Mouse (Mus musculus): ENCODE measurements around the gene Edn2. TPM values are rescaled to one million over a fixed set of nuclear protein-coding genes. Genes with fewer than 3 reads are reported as not detected.
A peak's percentile ranks its signal among the peaks of the same experiment; 100 is the strongest.

Edn2 gene
- polyA plus RNA-seq, 1 experiment from 2014 or later = 0.73 TPM

- no peak for DNase-seq (ENCODE audit: low spot score)
Observed at GRCm38 (mm10) chr4:120200551-120201266, 39.7 kb downstream of the Edn2 start.

DNA sequence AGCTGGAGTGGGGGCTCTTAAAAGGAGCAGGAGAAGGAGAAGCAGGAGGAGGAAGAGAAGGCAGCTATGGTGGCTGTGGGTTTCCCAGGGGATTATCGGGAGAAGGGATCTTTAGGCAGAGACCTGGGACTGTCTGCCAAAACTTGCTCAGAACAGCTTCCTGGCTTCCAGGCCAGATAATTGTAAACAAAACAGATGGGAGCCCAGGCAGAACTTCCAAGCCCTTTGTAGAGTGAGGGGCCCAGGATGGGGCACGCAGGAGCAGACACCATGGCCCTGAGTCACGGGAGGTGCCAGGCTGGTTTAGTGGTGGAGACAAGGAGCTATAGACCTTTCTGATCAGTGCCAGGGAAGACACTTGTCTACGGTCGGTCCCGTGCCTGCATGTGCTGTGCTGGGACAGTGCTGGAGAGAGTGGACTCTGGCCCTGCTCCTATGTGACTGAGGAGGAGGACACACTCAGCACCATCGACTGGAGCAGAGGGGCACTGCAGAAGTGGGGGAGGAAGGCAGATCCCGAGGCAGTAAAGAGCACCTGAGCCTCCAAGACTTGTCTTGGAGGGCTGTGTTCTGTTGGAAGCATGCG, 43.4 kb downstream of the Edn2 start:
- no peak for DNase-seq (ENCODE audit: low spot score)

DNA sequence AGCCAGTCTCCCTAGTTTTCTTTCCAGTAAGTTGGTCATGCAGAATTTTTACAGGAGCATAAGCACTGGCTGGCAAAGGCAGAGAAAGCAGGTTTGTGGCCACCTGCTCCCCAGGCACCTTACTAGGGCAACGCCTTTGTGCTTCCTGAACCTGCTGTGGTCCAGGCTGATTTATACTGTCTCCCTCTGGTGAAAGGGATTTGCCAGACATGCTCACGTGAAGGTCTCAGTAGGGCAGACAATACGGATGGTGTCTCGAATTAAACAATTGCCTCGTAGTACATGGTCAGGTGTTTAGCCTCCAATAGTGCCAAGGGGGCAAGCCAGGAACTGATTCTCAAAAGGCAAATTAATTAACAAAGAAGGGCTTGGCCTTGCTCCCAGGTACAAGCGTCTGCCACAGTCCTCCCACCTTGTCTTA, 45.5 kb downstream of the Edn2 start:
- DNase-seq (ENCODE audit: low spot score) = no peak

GRCm38 (mm10) chr4:120212080-120212479, 51.1 kb downstream of the Edn2 start:
- no peak for DNase-seq (ENCODE audit: low spot score)

- DNase-seq (ENCODE audit: low spot score) = no peak
Observed at GRCm38 (mm10) chr4:120212812-120213211, 51.8 kb downstream of the Edn2 start.

GRCm38 (mm10) chr4:120215915-120216591, 55.0 kb downstream of the Edn2 start:
- peak; percentile 11 for DNase-seq (ENCODE audit: low spot score)

DNA sequence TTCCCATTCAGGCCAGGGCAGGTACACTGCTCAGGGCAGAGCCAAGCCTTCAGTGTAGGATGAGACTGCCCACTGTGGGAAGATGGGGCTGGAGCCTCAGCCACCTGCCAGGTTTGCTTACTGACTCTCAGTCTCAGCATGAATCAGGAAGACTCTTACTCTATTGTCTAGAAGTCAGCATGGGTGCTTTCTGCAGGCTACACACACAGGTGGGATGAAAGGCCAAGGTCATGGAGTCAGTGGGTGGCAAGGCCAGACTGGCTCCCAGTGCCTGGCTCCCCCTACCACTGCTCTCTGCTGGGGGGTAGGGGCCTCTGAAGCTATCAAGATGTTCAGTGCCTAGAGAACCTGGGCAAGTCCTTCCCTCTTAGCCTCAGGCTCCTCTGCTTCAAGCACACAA, 55.9 kb downstream of the Edn2 start:
- no peak for DNase-seq (ENCODE audit: low spot score)

Other genes starting within 250 kb of the Edn2 start
- gene AL607142.1, start 96.2 kb upstream of the Edn2 start, polyA plus RNA-seq (2015; fragmentation: Nextera tagmentation; extraction: Ambion mirVana) = not detected in 2 replicates
- not detected in 2 replicates for gene Foxo6, start 126.1 kb downstream of the Edn2 start, polyA plus RNA-seq (2015; fragmentation: Nextera tagmentation; extraction: Ambion mirVana)
- 31.8 and 34.4 TPM in 2 replicates for gene Scmh1, start 244.1 kb downstream of the Edn2 start, polyA plus RNA-seq (2015; fragmentation: Nextera tagmentation; extraction: Ambion mirVana)

Data from thymus, postnatal 0 days (tissue).